Mouse (Mus musculus) heart, adult 9 months (tissue): Measurements from ENCODE around the gene Ptprd.

Experiments
- DNase-seq, 2 experiments: peaks; one replicate each; pipeline ENCODE4 v3.0.0; 2022; ENCODE audit warnings: low spot score in 2 of 2

Ptprd gene

DNA sequence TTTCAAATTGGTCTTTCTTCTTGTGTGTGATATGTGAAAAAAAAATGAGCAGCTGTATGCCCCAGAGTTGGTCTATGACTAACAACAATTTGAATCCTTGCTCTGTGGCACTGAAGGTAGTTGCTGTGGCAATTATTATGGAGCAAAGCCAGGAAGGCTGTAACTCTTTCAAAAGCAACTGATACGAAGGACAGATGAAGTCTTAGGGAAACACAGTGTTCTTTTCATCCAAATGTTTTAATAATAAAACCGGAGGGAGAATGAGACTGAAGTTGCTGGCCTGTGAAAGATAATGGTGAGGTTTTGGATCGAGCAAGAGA is 2187.3 kb downstream of the Ptprd start:
- no peak for DNase-seq

DNA sequence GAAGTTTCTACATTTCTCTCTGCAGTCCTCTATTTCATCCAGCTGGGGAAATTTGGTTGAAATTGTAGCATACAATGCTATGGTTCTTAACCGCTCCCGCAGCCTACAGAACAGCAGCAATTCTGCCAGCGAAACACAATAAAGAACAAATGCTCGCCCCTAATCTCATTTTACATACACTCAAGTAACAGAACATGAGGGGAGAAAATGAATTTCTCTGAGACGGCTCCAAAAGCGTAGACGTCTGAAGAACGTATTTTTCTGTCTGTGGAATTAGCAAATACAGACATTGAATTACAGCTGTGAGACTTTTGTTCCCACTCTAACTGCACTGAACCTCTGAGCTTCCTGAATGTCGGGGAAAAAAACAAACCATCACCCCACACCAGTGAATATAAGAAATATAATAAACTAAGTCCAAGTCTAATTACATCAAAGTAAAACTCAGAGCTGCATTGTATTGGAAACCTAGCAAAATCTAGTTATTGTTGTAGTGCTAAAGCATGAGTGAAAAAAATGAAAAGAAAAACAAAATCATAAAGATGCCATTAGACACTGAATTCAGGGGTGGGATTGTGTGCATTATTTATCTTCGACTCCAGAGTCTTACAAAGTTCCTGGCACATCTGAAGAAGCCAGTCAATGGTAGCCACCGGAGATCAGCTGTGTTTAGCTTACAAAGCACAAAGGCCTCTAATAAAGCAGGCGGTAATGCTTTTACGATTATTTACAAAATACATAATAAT is 2187.8 kb downstream of the Ptprd start:
- DNase-seq, result no peak

DNA sequence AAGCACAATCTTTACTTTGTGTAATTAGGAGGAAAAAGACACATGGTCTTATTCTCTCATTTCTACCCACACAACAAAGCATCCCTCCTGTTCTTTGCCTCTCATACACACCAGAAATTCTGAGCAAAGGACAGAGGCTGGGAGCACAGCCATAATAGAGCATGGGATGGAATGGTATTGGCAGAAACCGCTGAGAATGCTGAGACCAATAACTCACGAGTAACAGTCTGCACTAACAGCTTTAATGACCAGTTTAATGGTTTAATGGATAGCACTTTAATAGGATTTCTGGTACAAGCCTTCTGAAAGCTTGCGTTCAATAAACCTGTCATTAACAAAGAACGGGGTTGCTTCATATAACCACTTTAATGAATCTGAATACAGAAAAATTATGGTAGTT is 2190.1 kb downstream of the Ptprd start:
- DNase-seq, result no peak

DNA sequence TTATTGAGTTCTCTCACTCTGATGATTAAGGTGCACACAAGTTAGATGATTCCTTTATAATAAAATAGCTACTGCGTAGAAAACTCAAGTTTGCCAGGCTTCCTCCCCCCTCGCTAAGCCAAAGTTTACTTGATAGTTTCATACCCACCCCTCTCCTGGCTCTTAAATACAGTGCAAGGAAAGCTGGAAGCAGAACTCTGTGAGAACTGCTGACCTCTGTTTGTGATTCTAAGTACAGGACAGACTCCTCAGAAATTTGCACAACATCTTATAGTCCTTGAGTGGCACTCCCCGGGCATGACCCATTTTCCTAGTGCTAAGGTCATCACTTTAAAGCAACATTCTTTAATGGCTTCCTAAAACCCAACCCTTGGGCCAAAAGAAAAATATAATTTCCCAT is 2196.7 kb downstream of the Ptprd start:
- DNase-seq, result no peak

DNA sequence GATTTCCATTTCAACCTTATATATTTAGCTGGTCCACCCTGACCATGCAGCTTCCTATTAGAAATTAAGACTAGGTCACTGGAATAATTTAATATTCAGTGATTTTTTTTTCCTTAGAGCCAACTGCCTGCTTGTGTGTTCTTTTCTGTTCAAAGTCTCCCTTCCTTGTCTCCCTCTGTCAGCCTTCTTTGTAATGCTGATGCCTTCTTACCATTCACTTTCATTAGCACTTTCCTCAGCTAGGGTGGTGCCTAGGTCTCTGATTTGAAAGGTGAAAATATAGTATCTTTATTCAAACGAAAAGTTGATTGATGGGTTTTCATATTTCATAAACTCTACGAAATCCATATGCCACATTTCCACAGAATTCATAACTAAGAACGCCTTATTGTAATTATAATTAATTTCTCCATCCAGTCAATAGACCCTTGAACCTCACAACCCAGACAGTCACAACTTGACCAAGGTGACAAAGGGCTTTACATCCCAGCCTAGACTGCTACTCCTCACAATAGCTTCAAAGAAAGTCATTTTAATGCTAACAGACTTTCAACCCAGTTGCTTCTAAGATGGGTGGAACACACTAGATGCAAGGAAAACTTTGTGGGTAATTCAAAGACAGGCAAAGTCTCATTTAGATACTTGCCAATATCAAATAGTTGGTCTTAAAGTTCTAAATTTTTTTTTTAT is 2197.5 kb downstream of the Ptprd start:
- DNase-seq, result no peak

DNA sequence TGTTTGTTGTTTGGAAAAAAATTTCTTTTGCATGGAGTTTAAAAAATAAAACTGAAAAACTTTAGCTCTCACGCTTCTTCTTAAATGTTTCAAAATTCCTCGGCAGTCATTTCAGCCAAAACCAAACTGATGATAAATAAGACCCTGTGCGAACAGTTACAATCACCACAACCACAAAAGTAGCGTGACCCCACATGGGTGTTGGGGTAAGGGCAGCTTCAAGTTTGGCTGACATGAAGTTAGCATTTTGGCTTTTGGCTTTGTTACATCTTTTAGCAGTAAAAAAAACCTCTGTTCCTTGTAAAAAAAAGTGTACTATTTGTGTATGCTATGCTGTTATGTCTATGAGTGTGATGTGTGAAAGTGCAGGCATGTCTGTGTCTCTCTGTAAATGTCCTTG is 2203.2 kb downstream of the Ptprd start:
- no peak for DNase-seq

DNA sequence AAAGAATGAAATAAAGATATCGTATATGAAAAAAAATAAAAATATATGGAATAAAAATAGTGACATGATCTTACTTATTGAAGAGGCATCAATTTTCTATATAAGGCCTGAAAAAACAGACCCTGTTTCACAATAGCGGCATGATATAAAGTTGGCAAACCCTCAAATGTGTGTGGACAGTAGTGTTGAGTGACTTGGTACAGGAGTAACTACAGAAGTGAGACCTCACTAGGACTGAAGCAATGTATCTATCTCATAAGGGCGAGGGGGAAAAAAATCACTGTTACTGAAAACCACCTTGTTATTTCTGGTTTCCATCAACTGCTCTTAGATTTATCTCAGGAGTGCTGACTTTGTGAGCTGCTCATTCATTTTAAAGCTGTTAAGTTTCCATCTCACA is 2204.5 kb downstream of the Ptprd start:
- DNase-seq, result no peak

DNA sequence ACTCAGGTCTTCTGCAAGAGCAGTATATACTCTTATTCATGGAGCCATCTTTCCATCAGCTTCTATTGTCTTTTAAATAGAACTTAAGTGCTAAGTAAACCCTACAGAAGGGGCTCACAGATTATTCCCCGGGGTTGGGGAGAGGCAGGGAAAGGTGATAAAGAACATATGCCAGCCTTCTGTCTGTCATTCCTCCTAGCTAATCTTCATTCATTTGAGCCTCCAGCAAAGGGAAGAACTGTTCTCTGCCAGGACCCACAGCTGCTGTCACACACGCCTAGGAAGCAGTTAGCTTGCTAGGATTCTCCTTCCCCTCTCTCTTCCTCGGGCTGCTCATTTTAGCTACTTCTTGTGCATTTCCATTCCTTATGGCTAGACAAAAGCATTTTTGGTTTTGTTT is 2205.0 kb downstream of the Ptprd start:
- no peak for DNase-seq

DNA sequence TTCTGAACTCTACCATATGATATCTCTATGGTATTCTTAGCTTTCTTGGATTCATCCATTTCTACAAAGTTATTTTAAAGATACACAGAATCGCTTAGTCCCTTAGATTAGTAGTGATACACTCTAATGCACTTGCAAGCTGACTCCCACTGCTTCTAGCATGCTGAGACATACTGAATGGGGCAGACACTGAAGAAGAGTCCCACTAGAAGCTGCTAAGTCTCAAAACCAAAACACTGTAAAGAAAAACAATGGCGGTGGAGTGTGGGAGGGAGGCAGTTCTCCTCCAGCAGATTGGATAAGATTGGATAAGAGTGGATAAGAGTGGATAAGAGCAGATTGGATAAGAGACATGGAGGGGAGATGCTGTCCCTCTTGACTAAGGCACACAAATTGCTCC is 2207.6 kb downstream of the Ptprd start:
- no peak for DNase-seq

DNA sequence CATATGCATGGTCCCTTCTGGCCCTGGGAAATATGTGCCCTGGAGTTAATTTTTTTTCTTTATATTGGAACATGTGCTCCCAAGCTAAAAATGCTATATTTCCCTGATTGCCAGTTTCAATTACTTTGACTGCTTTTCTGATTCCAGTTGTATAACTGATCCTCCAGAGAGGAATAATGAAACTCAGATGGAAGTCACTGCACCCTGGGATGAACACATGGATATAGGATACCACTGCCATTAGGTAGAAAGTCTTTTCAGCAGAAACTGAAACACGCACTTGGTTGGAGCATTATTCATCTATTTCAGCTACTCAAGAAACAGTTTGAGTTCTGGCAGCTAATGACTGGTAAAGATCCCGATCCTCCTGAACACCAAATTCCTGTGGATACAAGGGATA is 2211.5 kb downstream of the Ptprd start:
- DNase-seq, result no peak

DNA sequence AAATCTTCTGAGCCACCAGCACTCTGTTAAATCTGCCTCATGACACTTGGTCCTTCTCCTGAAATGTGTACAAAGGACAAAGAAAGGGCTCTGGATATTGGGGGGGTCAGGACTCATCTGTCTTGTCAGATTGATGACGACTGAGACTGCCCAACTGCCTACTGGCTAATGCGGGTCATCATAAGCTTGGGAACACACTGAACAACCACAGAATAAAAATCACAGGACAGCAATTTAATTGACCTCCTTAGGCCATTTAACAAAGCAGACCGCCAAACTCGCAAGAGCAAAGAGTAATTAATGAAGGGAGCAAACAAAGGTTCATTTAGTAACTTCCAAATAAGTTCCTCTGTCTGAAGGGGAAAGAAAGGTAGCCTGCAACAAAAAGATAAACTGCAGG is 2215.9 kb downstream of the Ptprd start:
- DNase-seq, result no peak

DNA sequence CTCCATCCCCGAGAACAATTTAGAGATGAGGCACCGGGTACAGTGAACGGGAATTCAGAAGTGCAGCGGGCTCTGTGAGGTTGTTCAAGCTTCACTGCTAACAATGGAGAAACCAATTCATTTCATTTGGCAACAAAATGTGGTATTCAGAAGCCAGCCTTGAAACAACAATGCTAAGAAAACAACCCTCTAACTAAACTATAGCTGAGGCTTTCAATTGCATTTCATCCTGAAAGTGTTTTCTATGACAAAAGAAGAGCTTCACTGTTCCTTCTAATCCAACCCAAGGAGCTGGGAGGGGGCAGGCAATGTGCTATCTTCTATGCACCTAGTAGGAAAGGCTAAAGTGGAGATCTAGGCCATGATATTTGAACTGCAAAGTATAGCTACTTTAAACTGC is 2217.2 kb downstream of the Ptprd start:
- no peak for DNase-seq

DNA sequence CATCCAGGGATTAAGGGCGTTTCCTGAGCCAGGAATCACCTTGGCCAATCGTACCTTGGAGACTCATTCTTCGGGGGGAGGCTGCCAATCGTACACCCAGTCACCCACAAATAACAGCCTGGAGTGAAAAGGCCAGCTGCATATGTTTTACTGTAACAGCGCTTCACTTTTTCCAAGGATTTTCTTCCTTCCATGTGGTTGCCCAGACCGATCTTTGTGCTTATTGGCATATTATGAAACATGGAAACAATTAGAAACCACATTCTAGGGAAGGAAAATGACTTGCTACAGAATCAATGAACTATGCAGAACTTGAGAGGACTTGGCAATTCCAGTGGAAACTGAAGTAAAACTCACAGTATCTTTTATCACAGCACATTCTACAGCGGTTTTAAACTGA is 2218.7 kb downstream of the Ptprd start:
- DNase-seq, result no peak

DNA sequence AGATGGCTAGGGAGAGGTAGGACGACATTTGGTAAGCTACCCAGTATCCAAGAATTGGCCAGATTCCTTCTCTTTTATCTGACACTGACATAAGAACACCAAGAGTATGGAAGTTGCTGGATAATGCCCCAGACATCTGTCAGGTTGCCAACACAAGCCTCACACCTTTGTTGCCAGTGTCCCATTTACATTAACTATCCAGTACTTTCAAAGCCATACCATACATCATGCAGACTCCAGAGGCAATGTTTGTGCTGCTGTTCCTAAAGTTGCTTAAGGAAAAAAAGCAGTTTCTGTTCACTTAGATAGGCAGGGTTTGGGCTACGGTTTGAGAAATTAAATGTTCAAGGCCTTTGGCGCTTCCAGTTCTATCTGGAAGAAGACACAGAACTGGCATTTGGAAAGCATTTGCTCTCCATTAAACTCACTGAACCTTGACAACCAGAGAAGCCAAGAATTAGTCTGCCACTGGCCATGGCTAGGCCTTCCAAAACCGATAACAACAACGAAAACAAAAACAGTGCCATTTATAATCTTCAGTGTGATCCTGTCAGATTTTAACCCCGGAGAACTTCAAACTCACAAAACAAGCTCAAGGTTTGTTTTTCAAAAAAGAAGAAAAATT is 2220.0 kb downstream of the Ptprd start:
- DNase-seq, result no peak

DNA sequence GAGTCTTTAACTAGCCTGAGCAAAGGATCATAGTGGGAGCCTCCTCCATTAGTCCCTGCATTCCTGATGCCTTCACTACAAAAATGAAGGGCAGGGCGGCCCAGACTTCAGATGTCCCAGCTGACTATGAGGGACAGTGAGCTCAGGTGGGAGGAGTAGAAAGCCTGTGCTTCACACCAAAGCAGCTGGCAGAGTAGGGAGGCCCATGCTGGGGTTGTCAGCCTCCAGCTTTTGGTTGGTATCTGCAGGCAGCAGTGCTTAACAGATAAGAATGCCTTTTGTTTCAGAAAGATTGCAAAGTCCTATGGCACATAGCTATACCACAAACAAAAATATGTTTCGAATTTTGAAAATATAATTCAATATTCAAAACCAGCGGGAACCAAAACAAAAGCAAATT is 2237.0 kb downstream of the Ptprd start:
- DNase-seq, result no peak

DNA sequence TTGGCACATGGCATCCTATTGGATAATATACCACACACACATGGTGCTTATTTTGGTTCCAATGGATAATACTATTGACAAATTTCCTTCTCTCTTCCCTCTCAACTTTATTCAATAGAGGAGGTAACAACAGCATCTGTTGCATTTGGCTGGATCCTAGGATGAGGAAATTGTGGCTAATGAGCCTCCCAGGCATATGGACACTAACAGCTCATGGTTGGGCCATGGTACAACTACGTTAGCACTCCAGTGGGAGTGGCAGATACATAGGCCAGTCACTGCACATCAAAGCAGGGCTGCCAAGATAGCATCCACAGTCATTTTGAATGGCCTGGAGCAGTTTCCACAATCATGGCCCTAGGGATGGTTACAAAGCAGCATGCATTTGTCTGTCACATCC is 2238.4 kb downstream of the Ptprd start:
- no peak for DNase-seq

DNA sequence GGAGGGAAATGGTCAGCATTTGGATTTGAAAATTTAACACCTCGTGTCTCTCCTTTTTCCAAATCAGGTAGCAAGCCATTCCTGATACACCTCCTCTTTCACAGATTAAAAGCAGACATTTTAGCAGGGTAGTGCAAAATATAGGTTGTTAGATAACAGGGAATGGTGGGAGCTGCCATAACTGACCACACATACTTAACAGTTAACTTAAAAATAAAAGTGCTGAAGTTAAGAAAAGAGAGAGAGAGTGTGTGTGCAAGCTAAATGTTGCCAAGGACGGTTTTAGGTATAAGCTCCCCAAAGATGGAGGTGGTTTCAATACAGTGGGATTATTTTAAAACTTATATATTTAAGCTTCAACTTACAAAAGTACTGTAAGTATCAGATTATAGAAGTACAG is 2241.8 kb downstream of the Ptprd start:
- no peak for DNase-seq

DNA sequence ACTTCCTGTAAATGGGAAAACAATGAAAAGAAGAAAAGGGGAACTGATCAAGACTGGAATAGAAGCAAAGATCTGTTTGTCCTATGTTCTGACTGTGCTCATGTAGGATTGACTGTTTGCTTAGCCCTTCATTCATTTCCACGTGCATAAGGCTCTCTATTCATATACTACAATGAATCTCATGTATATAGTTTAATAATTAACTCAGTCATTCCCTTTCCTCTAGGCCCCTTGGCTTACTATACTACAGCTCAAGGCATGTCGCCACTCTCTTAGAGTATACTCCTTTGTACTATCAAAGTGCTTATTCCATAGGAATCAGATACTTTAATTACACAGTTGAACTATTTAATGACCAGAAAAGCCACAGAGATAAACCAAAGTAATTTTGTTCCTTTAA is 2243.1 kb downstream of the Ptprd start:
- no peak for DNase-seq

DNA sequence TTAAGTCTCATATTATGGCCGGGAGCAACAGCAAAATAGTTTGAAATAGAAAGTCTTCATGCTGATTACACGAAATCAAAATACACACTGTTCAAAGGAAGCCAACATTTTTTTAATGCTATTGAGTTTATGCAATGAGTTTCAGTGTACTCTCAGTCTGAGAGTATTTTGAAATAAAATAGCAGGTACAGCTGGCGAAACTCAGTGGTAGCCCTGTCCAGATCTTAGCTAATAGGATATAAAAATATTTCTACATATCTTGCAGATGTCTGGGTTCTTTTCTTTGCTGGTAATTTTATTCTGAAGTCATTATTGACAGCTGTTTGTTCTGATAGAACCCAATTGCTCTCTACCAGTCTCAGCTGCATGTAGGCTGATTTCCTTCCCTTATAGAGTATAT is 2246.0 kb downstream of the Ptprd start:
- DNase-seq, result no peak

DNA sequence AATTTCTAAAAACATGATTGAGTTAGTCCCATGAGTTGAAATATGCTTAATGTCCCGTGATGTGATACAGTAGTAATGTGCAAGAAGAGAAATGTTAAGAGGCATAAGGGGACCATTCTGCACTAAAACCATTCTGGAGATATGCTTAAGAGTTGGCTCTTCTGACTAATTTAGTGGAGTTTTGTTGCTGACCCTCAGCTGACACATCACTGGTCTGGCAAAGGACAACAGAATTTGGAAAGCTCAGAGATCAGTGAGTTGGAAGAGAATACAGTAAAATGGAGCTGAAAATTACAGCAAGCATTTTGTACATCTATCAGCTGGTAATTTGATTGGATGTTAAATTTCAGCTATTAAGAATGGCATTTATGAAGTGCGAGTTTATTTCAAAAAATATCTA is 2248.8 kb downstream of the Ptprd start:
- no peak for DNase-seq

DNA sequence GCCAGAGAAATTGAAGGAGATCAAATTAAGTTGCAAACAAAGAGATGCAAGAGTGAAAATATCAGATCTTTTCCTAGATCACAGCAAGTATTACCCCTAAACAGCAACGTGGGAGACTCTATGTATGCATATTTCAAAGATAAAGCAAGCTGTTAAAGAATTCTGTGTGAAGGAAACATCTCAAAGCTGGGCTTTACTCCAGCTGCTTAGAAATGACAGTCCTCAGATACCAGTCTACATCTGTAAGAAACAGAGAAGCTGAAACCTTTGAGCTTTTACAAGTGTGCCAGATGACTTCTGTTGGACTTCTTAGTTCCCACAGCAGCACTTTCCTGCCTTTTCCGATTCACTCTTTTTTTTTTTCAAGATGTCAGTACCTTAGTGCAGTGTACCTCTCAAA is 2249.9 kb downstream of the Ptprd start:
- DNase-seq, result no peak

DNA sequence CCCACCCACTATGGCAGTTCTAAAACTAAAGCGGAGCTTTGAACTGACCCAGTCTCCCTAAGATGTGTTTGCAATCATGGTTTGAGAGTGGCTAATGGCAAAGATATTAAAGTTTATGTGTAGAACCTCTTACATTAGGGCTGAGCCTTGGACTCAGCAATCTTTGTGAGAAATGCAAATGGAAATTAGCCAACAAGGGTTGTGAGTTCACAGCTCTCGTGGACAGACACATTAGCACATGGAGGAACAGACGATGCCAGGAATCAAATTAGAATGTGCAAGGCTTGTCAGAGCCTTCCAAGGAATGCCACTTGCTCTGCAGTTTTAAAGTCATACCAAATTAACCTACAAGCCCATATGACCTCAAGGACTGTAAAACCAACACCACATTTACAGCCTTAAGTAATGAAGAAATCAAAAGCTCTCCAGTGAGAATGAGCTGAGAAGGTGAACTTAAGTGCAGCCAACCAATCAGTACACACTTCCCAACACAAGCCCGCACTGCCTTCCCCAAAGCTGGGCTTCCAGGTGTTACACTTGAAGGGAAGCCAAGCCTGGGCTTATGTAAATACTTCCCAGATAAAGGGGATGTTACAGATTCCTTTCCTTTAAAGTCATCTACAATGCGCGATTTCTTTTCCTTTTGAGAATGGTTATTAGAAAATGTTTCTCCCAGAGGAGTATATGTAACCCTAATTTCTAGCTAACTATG is 2258.3 kb downstream of the Ptprd start:
- DNase-seq, result no peak

DNA sequence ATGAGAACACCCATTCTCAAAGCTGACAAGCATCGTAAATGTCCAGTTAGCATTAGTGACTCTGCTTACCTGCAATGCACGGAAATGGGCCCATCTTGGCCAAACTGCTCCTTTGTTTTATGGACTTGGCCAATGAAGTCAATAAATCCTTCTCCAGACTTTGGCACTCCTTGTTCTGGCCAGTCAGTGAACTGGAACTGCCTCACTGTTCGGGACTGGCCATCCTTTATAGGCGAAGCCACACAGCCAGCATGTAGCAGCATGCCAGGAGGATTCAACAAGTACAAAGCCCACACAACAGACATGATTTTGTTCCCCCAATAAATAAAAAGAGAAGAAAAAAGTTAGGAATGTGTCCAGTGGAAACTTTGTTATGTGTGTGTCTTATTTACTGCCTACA is 2261.2 kb downstream of the Ptprd start:
- no peak for DNase-seq
